Mouse (Mus musculus): Measurements from ENCODE around the gene Naa40.
A peak's percentile ranks its signal among the peaks of the same experiment; 100 is the strongest.

The Naa40 gene

DNA sequence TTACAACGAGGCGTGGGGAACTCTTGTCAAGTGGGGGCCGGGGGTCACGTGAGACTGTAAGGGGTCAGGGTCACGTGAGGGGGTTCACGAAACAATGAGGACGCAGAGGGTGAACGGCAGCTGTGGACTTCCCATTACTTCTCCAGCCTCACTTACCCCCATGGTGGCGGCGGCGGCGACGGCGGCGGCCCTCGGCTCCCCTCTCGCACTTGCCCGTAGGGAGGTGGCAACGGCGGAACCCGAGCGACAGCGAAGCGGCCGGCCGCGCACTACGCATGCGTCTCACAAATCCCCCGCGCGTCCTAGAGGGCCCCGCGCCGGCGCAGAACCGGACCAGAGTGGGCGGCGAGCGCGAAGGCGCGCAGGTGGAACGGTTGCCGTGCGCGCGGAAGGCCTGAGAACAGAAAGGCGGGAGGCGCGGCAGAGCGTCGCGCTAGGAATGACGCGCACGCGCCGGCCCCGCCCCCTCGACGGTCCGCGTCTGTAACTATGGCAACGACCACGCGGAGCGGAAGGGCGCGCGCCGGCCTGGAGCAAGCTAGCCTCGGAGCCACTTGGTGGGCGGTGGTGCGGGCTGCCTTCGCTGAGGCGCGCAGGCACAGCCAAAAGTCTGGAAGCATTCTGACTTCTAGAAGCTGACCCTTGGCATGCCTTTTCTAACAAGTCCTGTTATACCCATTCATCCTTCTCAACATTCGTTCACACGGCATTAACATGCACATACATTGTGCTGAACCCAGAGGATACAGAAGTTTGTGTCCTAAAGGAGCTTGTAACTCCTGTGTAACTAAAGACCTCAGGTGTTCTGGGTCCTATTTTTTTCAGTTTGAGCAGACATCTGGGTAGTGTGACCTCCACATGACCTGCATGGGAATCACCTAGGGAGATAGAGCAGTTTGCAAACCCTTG, at the start of gene Naa40:
Gene Naa40, minus strand, starts transcription at position 402 of the 909 bp plus-strand sequence.
- DNase-seq = peak; percentile 95

DNA sequence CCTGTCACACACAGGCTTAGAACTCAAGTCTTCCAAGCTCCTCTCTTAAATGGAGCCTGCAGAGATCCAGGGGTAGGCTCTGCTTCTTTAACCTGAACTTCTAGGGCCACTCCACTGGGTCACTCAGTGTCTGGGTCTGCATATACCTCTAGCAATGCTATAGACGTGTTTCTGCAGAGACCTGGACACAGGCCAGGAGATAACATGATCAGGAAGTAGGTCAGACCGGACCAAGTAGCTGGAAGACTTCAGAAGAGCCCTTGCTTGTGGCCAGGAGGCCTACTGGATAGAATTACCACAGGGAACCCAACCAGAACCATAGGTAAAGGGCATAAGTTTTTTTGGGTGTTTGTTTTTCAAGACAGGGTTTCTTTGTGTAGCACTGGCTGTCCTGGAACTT, 48.8 kb upstream of the Naa40 start:
- no peak for DNase-seq

DNA sequence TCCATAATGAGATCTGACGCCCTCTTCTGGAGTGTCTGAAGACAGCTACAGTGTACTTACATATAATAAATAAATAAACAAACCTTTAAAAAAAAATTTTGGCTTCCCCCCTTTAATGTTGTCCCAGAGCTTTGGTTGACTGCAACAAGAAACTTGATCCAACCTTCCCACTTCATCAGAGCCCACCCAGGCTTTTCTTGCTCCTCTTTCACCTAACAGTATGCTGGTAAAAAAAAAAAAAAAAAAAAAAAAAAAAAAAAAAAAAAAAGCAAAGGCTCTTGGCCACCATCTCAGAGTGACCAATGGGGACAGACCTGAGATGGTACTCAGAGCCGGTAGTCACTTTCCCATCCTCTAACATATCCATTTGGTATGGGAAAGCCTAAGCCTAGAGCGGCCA, 47.3 kb upstream of the Naa40 start:
- DNase-seq = no peak

DNA sequence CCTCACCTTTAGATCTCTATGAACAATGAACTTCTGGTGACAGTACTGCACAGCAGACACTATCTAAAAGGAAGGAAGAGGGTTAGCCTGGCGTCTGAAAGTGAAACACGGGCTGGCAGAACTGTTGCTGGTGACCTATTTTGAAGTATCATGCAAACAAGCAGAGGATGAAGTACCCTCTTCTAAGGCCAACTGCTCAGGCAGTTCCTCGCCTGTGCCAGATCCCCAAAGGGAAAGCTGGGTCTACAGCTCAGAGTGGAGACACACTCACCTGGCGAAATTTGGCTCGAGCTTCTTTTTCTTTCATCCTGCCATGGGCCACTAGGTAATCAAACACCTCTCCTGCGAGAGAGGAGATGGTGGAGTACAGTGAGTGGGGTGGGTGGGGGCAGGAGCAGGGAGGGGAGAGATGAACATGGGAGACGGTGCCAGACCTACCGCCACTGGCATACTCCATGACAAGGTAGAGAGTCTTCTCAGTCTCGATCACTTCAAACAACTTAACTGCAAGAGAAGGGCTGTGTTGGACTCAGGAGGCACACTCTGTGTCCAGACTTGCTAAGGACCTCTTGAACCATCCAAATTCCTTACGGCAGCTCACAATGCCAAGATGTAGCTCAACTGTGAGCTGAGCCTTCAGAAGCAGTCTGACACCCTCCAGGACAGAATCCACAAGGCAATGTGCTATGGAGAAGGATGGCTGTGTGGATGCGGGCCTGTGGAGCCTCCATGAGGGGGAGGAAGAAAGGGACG, 45.8 kb upstream of the Naa40 start:
- DNase-seq = no peak

DNA sequence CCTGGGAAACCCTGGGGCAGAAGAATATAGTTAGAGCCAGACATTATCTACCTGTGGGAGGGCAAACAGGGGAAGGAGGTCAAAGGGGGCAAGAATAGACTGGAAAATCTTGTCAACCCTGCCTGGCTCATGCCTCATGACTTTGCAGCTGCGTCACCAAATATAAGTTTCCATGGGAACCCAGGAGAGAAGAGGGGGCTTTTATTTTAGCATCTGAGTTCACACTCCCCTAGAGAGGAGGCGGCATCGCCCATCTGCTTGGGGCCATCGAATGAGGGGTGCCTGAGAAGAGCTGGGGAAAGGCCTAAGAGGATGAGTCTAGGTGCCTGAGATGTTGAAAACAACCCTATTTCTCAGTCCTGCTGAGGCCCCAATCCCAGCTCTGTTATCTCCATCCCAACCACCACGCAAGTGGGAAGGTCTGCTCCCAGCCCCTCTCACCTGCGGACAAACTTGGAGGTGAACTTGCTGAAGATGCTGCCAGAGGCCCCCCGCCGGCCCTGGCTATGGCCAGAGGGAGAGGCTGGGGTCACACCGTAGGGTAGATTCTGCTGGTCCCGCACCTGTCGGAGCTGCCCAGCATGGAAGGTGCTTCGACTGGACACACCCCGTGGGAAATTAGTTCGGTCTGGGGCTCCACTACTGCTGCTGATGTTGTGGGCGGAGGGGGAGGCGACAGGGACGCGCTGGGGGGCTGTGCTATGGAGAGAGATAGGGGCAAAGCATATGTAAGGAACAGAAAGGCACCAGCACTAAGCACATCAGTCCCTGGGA, 39.8 kb upstream of the Naa40 start:
- DNase-seq = peak; percentile 86

DNA sequence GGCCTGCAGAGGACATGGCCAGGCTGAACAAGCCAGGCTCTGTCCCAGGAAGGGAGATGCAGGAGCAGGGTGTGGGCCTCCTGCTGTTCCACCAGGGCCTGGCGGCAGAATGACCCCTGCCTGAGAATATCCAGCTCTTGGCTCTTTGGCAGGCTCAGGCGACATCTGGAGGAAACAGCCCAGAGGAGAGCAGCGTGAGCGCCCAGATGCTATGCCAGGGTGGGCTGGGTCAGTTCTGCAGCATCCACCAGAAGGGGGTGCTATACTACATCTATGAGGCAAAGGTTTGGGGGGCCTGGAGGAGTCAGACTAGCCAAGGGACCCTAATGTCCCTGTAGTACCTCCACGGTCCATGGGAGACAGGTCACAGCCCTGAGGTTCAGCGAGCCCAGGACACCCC, 38.1 kb upstream of the Naa40 start:
- no peak for DNase-seq

DNA sequence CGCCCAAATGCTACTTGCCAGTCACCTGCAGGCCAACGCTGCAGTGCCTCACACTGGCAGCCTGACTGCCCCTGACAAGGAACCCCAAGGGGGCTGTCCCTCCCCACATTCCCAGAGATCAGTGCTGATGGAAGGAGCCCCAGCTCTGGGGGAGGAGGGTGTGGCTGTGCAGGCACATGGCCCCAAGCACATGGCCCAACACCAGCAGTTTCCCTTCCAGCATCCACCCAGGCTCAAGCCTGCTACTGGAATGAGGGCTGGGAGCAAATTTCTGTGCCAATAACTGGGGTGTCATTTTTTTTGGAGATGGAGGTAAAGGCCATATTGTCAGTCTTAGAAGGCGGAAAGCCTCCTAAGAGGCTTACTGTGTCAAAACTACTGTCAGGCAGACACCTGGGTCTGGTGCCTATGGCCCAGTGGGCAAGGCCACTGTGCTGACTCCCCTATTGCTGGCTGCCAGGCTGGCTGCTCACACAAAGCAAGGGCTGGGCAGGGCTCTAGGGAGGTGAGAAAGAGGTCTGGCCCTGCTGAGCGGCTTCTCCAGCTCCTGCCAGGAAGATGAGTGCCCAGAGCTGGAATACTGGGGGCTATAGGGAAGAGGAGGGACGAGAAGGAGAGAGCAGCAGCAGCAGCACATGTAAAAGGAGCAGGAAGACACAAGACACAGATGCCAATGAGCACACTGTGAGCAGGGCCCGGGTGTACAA, 37.4 kb upstream of the Naa40 start:
- DNase-seq = no peak

DNA sequence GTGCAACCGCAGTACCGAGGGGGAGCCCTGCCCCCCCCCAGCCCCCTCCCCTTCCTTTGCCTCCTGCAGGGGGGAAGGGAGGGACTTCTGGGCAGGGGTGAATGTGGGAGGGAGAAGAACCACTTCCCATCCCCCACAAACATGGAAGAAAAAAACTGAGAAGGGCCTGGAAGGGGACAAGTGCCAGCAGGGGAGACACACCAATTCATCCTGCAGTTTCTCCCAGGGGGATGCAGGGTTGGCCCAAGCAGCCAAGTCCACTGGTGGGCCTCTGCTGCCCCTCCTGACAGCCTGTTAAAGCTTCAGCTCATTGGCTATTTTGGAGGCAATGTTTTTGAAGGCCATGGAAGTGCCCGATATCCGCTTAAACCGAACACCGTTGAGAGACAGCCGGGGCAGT, 35.8 kb upstream of the Naa40 start:
- DNase-seq = no peak

DNA sequence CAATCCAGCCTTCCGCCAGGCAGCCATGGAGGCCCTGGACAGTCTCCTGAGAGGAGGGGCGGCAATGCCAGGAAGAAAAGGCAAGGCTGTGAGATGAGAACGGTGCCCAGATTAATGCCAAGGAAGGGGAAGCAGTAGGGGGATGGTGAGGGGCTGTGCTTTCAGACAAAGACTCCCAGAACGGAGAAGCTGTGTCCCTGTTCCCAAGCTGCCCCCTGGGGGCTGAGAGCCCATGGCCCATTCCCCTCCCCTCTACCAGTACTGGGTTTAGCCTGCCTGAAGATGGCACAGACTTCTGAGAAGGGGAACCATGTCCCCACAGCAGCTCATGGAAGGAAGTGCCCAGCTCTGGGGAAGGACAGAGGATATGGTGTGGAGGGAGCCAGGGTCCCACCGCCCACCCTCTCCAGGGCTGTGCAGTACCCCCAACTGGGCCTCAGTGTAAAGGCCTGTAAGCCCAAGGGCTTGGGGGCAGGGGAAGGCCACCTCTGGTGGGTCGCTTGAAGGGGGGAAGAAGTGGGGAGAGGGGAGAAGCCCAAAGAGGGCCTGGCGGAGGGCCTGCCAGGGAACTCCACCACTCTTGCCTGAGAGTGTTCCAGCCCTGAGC, 35.2 kb upstream of the Naa40 start:
- no peak for DNase-seq

DNA sequence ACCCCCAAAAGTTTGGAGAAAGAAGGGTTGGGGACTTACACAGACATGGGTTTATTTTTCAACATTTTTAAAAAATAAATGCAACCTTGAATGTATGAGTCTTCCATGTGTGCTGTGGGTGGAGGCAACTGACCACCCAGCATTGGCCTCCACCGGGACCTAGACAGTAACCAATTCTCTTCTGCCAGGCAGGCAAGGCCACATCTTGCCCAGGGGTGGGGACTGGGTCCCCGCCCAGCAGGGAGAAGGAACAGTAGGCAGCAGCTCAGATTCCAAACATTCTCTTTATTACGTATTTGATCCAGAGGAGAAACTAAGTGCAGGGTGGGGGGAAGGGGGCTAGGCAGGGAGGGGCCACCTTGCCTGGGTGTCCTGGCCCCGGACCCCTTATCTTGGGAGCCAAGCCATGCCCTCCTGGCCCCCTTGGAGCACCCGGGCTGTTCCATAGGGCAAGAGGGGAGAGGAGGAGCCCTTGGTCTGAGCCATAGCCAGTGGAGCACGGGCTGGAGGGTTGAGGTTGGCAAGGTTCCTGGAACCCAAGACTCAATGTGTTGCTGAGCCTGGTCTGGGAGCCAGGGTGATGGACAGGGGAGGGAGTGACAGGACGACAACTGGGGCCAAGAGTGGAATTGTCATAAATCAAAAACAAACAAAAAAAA, 34.3 kb upstream of the Naa40 start:
- DNase-seq = no peak

DNA sequence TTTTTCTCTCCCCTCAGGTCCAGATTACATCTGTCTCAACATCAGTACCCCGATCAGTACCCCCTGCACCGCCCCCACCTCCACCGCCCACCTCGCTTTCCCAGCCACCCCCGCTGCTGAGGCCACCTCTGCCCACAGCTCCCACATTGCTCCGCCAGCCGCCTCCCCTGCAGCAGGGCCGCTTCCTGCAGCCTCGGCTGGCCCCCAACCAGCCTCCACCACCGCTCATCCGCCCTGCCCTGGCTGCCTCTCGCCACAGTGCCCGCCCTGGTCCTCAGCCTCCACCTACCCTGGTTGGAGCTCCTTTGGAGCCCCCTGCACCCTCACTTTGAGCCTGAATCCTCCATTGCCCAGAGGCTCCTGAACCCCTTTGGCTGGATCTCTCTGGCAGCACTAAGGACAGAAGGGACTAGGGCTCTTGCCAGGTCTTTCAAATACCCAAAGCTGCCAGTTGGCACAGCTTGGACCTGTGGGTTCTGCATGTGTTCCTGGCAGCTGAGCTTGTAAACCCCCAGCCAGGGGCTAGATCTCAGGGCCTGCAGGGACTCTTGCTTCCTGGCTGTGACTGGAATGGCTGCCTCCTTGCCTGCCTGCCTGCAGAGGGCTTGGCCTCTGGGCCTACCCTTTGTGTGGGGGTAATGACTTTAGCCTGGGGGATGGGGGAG, 33.5 kb upstream of the Naa40 start:
- DNase-seq = peak; percentile 71

DNA sequence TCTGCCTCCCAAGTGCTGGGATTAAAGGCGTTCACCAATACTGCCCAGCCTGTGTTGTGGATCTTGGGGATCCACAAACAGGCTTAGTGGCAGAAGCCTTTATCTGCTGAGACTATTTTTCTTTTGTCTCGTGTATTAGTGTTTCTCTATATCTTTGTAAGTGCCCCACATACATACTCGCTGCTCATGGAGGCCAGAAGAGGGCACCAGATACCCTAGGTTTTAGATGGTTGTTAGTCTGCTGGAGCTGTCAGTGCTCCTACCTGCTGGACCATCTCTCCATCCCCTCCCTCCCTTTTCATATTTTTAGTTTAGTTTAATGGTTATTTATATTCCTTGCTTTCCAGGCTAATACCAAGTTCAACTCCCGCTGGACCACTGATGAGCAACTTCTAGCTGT, 32.5 kb upstream of the Naa40 start:
- no peak for DNase-seq

DNA sequence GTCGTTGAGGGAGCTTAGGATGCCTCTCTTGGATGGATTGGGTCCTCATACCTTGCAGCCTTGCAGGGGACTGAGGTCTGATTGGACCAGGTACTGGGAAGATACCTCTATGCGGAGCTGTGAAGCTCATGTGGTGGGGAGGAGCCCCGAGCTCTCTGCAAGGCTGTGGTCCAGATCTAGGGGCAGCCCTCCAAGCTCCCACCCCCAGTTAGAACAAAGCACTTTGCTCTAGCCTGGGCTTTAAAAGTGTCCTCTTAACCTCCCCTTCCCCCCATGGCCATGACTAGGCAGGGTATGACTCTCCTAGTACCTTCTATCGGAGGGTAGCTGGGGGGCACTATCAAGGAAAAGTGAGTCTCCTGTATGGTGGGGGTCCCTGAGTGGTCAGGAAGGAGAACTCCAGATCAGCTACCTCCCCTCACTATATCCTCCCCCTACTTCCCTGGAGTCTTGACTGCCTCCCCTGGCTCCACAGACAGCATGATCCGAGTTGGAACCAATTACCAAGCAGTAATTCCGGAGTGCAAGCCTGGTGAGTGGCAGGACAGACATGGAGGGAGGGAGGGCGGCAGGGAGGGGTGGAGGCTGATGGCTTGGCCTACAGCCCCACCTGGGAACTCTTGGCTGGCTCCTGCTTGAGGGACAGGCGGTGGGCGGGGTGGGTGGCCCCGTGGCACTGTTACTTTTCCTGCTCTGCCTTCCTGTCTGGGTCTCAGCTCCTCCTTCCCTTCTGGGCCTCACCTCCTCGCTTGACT, 28.5 kb upstream of the Naa40 start:
- peak; percentile 22 for DNase-seq

DNA sequence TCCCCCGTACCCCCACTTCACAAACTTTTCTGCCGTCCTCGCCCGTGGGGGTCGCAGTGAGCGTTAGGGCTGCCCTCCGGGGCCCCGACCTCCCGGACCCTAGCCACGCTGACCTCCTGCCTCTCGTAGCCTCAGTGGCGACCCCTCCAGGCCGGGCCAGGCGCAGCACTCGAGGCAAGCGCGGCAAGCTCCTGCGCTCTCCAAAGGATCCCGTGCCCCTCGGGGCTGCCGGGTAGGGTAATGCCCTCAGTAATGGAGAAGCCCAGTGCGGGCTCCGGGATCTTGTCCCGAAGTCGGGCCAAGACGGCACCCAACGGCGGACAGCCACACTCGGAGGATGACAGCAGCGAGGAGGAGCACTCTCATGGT, 27.7 kb upstream of the Naa40 start:
- DNase-seq = peak; percentile 60

DNA sequence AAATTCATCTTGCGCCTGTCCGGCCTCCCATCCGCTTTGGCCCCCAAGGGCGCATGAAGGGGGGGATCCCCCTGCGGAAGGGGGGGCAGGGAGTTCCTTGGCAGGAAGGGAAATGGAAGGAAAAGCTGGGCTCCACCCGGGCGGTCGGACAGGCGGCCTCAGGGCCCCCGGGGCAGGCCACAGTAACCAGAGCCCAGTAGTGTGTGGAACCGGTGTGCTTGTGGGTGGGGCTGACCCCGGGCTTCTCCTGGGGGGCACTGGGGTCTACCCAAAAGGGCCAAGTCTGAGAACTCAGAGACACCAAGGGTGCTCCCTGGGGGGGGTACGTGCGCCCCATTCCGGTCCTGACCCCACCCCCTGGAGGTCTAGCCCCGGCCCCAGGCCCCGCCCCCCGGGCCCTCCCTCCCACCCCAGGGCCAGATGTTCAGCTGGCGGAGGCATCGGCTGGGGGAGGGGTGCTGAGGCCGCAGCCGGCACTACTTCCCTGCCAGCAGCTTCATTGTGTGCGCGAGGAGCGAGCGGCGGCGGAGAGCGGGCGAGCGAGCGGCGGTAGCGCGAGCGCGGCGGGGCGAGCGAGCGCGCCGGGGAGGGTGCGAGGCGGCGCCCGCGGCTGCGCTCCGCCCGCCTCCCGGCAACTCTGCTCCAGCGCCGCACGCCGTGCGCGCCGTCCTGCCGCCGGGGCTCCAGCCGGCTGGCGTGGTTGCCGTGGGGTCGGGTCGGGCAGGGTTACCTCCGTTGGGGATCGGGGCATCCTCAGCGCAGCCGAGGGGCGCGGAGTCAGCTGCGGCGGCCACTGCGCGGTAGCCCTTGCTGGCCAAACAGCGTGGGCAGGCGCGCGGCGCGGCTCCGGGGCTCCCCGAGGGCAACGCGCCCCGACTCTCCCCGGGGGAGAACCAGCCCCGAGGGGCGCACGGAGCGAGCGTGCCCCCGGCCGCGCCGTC, 27.1 kb upstream of the Naa40 start:
- peak; percentile 84 for DNase-seq

DNA sequence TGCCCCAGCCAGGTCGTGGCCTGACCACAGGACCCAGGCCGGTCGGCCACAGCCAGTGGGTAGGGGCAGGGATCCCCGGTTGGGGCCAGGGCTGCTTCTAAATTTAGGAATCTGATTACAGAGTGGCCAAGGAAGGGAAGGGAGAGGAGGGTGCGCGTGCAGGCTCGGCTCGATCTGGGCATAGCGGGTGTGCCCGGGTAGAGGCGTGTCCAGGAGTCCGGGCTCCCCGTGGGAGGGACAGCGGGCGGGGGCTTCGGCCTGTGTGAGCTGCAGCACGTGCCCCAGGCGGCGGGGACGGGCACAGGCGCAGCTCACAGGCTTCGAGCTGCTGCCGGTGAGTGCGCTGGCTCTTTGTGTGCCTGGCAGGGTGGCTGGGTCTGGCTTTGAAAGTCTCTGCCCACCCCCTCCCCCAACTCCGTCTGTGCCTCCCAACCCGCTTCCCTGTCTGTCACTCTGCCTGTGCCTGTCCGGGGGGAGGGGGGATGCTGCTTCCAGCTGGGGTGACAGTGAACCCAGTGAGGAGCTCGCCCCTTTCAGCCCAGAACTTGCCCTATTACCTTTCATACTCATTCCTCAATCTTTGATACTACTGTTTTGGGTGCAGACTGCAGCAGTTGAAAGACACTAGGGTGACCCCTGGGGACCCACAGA, 26.2 kb upstream of the Naa40 start, which contains the start of gene Rcor2:
Gene Rcor2, plus strand, starts transcription at position 235 of the 651 bp plus-strand sequence.
- DNase-seq = peak; percentile 71

DNA sequence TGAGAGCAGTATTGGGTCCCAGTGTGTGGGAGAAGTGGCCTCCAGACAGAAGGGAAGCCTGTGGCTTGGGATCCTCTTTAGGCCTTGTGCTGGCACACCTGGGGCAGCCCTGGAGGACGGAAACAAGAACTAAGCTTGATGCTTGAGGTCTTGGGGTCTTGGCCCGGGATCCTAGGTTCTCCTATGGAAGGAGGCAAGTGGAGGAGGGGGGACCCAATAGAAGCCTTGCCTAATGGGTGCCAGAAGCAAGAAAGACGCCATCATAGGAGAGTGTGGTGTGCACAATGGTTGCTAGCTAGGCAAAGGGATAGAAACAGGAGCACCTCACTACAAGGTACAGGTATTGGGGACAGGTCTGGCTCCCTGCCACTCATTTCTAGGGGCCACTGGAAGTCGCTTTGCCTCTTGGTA, 25.4 kb upstream of the Naa40 start:
- DNase-seq = no peak

DNA sequence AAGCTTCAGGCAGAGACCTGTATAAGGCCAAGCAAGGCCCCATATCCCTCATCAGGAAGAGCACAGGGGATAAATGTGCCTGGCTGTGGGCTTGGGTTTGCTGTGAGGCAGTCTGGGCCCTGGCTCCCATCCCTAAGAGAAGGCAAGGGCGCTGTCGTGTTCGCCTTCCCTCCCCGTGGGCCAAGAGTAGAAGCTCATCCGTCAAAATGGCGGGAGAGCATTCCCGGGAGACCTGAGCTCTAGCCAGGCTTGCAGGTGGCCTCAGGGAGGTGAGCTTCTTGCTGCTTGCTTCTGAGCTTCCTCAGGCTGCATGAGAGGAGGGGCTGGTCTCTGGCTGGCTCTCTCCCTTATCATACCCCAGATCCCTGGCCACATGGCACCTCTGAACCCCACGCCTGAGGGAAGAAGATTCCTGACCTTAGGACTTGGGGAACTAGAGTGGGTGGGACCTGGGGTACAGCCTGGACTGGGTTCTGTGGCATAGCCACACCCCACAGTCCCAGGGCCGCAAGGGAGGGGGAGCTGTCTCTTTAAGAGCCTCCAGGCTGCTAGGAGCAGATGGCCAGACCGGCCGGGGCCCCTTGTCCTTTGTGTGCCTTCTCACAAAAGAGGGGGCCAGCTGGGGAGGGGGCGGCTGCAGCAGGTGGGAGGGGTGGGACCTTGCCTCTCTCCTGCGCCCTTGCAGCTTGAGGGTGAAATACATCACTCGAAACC, 24.7 kb upstream of the Naa40 start:
- DNase-seq = no peak
